Comparison of ENCODE assay signal across 9 mouse cellular contexts in the genomic region with DNA sequence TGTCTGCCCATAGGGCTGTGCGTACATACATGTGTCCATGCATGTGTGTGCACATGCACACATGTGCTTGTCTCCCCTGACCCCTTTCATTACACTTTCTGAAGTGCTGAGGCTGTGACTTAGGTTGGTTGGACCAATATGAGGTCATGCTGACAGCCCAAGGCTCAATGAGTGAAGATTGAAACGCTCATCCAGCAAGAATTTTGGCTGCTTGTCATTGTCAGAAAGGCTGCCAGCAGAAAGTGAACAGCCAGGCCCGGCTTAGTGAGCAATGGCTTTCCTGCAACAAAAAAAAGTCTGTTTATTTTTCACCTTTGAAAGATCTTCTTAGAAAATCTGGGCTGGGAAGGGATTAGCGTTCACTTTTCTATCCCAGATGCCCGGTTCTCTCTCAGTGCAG.
DNase-seq lines count a peak whose midpoint lies in the region; ATAC-seq lines count a peak whose summit lies in the region.
"Had no signal": no experiment of that assay in that cellular context is flagged by ENCODE, and none has a peak within 500 bp of the region (broad histone marks: within the 10 kb centered on the region; RNA-seq: fewer than 3 reads in every experiment).

No protein-coding gene starts in this region.

- 50% methylated on average over 5 of the region's 5 CpGs for WGBS in embryonic facial prominence, embryonic 14.5 days
- 73% methylated on average over 5 of the region's 5 CpGs for WGBS in embryonic facial prominence, embryonic 10.5 days
- WGBS in heart, embryonic 14.5 days = 58% methylated on average over 5 of the region's 5 CpGs

- H3K36me3 ChIP-seq in embryonic facial prominence, embryonic 14.5 days (ENCODE audit: control insufficient read depth, insufficient read depth, low read length) = no peaks in the 10 kb centered on the region
- H3K36me3 ChIP-seq in embryonic facial prominence, embryonic 10.5 days (replicated peaks) = no peaks in the 10 kb centered on the region
- H3K36me3 ChIP-seq in heart, embryonic 14.5 days (ENCODE audit: control insufficient read depth, insufficient read depth, low read length) = no peaks in the 10 kb centered on the region
- H3K36me3 ChIP-seq: midbrain, embryonic 15.5 days had no signal

- H3K9ac ChIP-seq in embryonic facial prominence, embryonic 14.5 days (ENCODE audit: low read depth, low read length) = no peak overlapping the region
- peak overlapping the region; percentile 11; the same call in 1 of the 2 replicates for H3K9ac ChIP-seq in heart, embryonic 14.5 days (ENCODE audit: low read length)
- H3K9ac ChIP-seq: midbrain, embryonic 15.5 days had no signal

- H3K4me3 ChIP-seq in embryonic facial prominence, embryonic 14.5 days (ENCODE audit: low read depth, low read length) = no peak overlapping the region
- H3K4me3 ChIP-seq in embryonic facial prominence, embryonic 10.5 days = no peak overlapping the region
- H3K4me3 ChIP-seq in heart, embryonic 14.5 days (ENCODE audit: control insufficient read depth in 1 of 2, insufficient read depth in 1 of 2, low read depth in 1 of 2, low read length in 2 of 2) = no peak overlapping the region
- H3K4me3 ChIP-seq: midbrain, embryonic 15.5 days had no signal

- no peaks in the 10 kb centered on the region for H3K4me1 ChIP-seq in embryonic facial prominence, embryonic 14.5 days (ENCODE audit: control insufficient read depth, insufficient read depth, low read length)
- peaks cover 26% of the 10 kb centered on the region for H3K4me1 ChIP-seq in embryonic facial prominence, embryonic 10.5 days
- H3K4me1 ChIP-seq in heart, embryonic 14.5 days (ENCODE audit: control insufficient read depth in 2 of 2, insufficient read depth in 2 of 2, low read length in 2 of 2) = peaks cover 5 to 21% of the 10 kb centered on the region in 2 experiments; a peak in 3 of 4 replicates
- H3K4me1 ChIP-seq: midbrain, embryonic 15.5 days had no signal

- no peak overlapping the region for H3K4me2 ChIP-seq in embryonic facial prominence, embryonic 14.5 days (ENCODE audit: low read depth, low read length)
- no peak overlapping the region for H3K4me2 ChIP-seq in heart, embryonic 14.5 days (ENCODE audit: low read length)
- H3K4me2 ChIP-seq: midbrain, embryonic 15.5 days had no signal

- no peaks in the 10 kb centered on the region for H3K9me3 ChIP-seq in embryonic facial prominence, embryonic 14.5 days (ENCODE audit: control insufficient read depth, low read length)
- H3K9me3 ChIP-seq in embryonic facial prominence, embryonic 10.5 days = no peaks in the 10 kb centered on the region
- no peaks in the 10 kb centered on the region for H3K9me3 ChIP-seq in heart, embryonic 14.5 days (ENCODE audit: control insufficient read depth, low read length)
- H3K9me3 ChIP-seq: midbrain, embryonic 15.5 days had no signal

- DNase-seq in embryonic facial prominence, embryonic 14.5 days (ENCODE audit: low spot score) = peak; percentile 72
- DNase-seq in embryonic facial prominence, embryonic 10.5 days (ENCODE audit: low spot score) = no peak
- peak; percentile 16 for DNase-seq in urinary bladder, postnatal 25 days (ENCODE audit: low spot score)
- DNase-seq in urinary bladder, postnatal 10 days (ENCODE audit: low spot score) = no peak
- DNase-seq in spleen, adult 12 weeks (ENCODE audit: low spot score) = no peak
- no peak for DNase-seq in thymus, postnatal 36 days

- no peak for ATAC-seq in embryonic facial prominence, embryonic 14.5 days (ENCODE audit: low read depth)
- ATAC-seq in heart, embryonic 14.5 days (ENCODE audit: insufficient number of reproducible peaks, insufficient read depth, low FRiP score, low read depth) = no peak
- no peak for ATAC-seq in CD4-positive, CD25-positive, alpha-beta regulatory T cell, adult 4 months
- ATAC-seq: midbrain, embryonic 15.5 days had no signal

- no peaks in the 10 kb centered on the region for H3K27me3 ChIP-seq in embryonic facial prominence, embryonic 14.5 days (replicated peaks; ENCODE audit: control insufficient read depth, insufficient read depth, low read length)
- no peaks in the 10 kb centered on the region for H3K27me3 ChIP-seq in embryonic facial prominence, embryonic 10.5 days (replicated peaks; ENCODE audit: low read depth, poor library complexity, severe bottlenecking)
- no peaks in the 10 kb centered on the region for H3K27me3 ChIP-seq in heart, embryonic 14.5 days (ENCODE audit: control insufficient read depth, insufficient read depth, low read length)
- H3K27me3 ChIP-seq: midbrain, embryonic 15.5 days had no signal

- no peak overlapping the region for H3K27ac ChIP-seq in embryonic facial prominence, embryonic 14.5 days (replicated peaks; ENCODE audit: low read depth, low read length)
- H3K27ac ChIP-seq in embryonic facial prominence, embryonic 10.5 days (replicated peaks) = no peak overlapping the region
- H3K27ac ChIP-seq in heart, embryonic 14.5 days (replicated peaks in 1 of 2; ENCODE audit: control insufficient read depth in 1 of 2, insufficient read depth in 1 of 2, low read depth in 2 of 2, low read length in 2 of 2) = peak overlapping the region in 1 of 2 experiments; percentile 17; a peak in 1 of 4 replicates
- H3K27ac ChIP-seq: midbrain, embryonic 15.5 days had no signal

Comparison
In these comparisons a context has a peak if more than half of its experiments do, and no peak if none do; other contexts are left out.
1. DNase-seq: peak in embryonic facial prominence, embryonic 14.5 days (single experiment) and urinary bladder, postnatal 25 days (single experiment); none in embryonic facial prominence, embryonic 10.5 days (single experiment), urinary bladder, postnatal 10 days (single experiment), spleen, adult 12 weeks (single experiment) and thymus, postnatal 36 days (0 of 2).